Mouse (Mus musculus) frontal cortex, adult 2 months (tissue): ENCODE measurements around the gene Spdef. TPM values are rescaled to one million over a fixed set of nuclear protein-coding genes. Genes with fewer than 3 reads are reported as not detected.

Source experiments
- DNase-seq, 2 experiments: peaks; one replicate each; pipeline ENCODE4 v3.0.0; 2022; ENCODE audit warnings: low spot score in 1 of 2; ENCODE audit errors: extremely low spot score in 1 of 2
- polyA plus RNA-seq: library from polyadenylated mRNA; depleted of rRNA; stranded (reverse); fragments of >200 nt; gene quantifications from 2 replicates; pipeline ENCODE4 v1.2.3, GENCODE M21; 2012; rRNA removed

Spdef gene
- polyA plus RNA-seq, 1 experiment, result 0.80 TPM

DNA sequence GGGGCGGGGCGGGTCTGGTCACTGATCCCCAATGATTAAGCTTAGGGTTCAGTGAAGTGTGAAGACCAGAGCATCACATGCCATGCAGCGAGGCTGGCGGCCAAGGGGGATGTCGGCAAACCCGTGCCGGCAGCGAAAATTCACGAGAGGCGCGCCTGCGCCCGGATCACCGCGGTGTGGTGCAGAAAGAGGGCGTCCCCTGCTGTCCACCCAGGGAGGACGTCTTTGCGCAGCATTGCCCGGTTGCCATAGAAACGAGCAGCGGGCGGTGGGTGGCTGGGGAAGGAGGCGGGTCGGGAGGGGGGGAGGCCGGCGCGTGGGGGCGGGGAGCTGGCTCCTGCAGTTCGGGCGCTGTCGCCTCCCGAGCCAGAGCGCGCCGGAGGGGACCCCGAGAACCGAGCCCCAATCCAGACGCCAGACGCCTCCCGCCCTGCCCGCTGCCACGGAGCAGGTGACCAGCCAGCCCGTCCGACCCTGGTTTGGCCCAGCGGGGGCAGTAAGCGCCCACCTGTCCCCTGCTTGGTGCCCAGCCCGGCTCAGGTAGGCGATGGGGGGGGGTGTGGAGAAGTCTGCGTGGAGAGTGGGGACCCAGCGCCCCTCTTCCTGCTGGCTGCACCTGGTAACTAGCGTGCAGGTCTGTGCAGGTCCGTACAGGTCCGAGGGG, 43.7 kb downstream of the Spdef start:
- DNase-seq, result peak in 1 of 2 experiments; percentile 91

DNA sequence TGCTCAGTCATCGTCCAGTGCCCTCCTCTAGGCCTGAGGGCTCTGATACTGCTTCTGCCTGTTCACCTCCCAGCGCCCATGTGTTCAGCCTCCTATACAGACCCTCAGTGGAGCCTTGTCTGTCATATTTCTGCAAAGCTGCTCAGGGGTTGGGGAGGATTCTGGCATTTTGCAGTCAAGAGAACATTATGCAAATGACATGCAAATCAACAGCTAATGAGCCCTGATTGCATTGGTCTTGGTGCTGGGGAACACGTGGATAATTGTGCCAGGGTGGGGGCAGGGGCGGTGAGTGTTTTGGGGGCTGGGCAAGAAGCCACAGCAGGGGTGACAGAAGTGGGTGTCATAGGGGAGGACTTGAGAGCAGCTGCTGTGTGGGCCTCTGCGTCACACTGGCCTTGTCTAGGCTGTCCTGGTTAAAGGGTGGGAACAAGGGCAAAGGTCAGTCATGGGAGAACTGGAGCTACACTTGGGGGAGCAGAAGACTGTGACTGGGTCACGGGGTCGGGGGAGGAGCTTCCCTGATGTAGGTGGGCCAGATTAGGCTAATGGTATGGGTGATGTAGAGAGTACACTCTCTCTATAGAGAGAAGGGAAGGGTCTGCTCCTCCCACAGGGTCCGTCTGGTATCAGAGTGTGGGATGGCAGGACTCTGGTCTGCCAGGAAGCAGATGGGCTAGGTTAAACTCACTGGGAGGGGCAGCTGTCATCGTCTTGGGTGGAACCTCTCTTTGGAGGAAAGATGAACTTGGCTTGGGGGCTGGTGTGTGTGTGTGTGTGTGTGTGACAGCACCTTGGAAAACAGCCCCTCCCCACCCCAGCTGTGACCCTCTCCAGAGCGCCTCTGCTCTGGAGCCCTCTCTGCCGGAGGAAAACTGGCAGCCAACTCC, 49.6 kb downstream of the Spdef start:
- DNase-seq, result no peak

DNA sequence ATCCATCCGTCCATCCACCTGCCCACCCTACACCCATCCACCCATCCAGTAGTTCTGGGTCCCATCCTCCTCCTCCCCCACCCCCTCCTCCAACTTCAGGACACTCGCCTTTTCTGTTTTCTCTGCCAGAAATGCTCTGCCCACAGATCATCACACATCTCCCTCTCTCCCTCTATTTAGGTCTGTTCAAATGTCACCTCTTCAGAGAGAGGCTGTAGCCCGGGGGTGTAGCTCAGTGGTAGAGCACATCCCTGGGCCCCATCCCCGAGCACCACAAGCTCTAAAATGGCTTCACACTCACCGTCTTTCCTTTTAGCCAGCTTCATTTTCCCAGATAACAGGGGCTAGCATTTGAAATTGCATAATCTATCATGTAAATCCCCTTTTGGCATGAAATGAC, 51.0 kb downstream of the Spdef start:
- DNase-seq, result no peak

DNA sequence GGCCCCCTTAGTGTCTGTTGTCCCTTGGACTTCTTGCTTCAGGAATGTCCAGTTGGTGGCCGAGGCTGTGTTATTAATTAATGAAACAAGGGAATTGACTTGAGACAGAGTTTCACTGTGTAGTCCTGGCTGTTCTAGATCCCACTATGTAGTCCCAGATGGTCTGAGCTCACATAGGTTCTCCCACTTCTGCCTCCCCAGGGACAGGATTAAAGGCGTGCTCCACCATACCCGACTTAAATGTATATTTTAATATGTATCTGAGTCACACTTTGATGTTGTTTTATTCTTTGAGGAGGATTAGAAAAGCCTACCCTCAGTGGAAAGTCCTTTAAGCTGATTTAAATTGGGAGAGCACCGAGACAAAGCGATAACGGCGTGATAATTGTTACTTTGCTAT, 52.5 kb downstream of the Spdef start:
- DNase-seq, result no peak

DNA sequence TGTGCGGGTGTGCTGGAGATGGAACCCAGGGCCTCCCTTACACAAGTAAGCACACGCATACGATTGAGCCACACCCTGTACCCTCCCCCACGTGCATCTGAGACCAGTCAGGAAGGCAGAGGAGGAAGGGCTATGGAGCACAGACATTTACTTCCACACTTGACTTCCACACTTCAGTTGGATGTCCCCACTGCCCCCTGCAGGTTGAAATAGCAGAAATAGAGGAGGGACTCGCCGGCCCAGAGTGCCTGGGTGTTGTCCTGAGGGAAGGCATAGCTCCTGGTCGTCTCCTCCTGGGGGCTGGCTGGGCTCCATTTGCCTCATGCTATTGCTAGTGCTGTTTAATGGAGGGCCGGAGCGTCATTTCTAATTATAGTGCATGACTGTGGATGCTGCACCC, 53.3 kb downstream of the Spdef start:
- DNase-seq, result no peak

DNA sequence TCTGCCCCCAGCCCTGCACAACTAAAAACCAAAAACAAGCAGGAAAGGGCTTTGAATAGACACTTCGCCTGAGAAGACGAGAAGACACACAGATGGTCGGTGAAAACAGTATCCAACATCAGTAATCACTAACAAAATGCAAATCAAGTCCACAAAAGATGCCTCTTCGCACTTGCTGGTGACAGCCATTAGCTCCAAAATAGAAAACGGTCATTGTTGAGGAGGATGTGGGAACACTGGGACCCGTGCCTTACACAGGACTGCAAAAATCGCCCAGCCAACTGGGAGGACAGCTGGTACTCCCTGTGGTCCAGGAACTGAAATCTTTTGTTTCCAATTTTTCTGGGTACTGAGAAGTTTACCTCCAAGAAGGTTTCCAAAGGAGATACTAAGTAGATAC, 54.8 kb downstream of the Spdef start:
- DNase-seq, result no peak

DNA sequence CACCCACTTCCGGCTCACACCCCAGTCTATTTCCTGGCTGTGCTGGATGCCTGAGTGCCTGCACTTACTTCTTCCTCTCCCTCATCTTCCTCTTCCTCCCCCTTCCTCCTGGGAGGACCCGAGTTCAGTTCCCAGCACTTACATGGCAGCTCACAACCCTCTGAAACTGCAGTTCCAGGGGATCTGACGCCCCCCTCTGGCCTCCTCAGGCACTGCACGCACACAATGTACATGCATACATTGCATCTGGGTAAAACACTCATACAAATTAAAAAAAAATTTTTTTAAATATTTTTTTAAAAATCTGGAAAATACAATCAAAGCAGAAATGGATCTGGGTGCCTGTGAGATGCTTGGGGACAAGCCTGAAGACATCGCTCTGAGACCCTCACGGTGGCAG, 57.0 kb downstream of the Spdef start:
- no peak for DNase-seq

Other genes starting within 250 kb of the Spdef start
- gene Grm4, start 207.6 kb downstream of the Spdef start, polyA plus RNA-seq, result 39.8 and 50.2 TPM in 2 replicates
- gene Hmga1, start 172.5 kb downstream of the Spdef start, polyA plus RNA-seq, result 66.0 and 78.8 TPM in 2 replicates
- gene AI413582, start 163.2 kb downstream of the Spdef start, polyA plus RNA-seq, result 83.9 and 84.2 TPM in 2 replicates
- 352 and 353 TPM in 2 replicates for gene Nudt3, start 105.5 kb downstream of the Spdef start, polyA plus RNA-seq
- gene RPS10-NUDT3, start 93.7 kb downstream of the Spdef start, polyA plus RNA-seq, result 0.20 TPM in 1 of 2 replicates, not detected in the other
- gene Rps10, start 92.3 kb downstream of the Spdef start, polyA plus RNA-seq, result 567 and 606 TPM in 2 replicates
- 270 and 282 TPM in 2 replicates for gene Pacsin1, start 73.4 kb downstream of the Spdef start, polyA plus RNA-seq
- 157 and 178 TPM in 2 replicates for gene D17Wsu92e, start 91.7 kb upstream of the Spdef start, polyA plus RNA-seq
- gene Snrpc, start 109.2 kb upstream of the Spdef start, polyA plus RNA-seq, result 66.1 and 78.6 TPM in 2 replicates
- 9.5 and 10.5 TPM in 2 replicates for gene Uhrf1bp1, start 127.5 kb upstream of the Spdef start, polyA plus RNA-seq
- 32.3 and 35.6 TPM in 2 replicates for gene Anks1, start 180.4 kb upstream of the Spdef start, polyA plus RNA-seq
- 44.0 and 49.3 TPM in 2 replicates for gene Taf11, start 180.9 kb upstream of the Spdef start, polyA plus RNA-seq